Mouse (Mus musculus): Measurements from ENCODE around the gene Atxn10. TPM values are rescaled to one million over a fixed set of nuclear protein-coding genes. Genes with fewer than 3 reads are reported as not detected.

The Atxn10 gene
- polyA plus RNA-seq, 1 experiment from 2014 or later, result 345 TPM

DNA sequence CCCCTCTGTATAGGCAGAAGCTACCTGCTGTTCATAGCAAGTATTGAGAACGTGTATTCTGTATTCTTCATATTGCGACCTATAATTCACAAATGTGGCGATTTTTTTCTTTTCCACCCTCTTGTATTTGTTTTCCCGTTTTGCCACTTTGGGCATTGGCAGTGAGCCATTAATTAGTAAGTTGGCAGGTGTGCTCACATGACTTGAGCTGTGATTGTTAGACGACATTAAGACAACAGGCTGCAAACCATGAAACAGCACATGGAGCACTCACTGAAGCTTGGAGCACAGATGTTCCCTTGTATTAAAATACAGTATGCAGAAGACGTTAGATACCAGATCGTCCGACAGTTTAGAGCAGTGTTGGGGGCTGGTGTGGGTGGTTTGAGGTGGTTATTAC is 120.8 kb downstream of the Atxn10 start:
- no peak overlapping the region for H3K9ac ChIP-seq
- no peaks in the 10 kb centered on the region for H3K4me1 ChIP-seq
- no peak overlapping the region for H3K4me3 ChIP-seq
- no peak overlapping the region for H3K27ac ChIP-seq
- no peak for ATAC-seq (ENCODE audit: insufficient number of reproducible peaks, insufficient read depth, low FRiP score, low TSS enrichment)
- no peak overlapping the region for H3K4me2 ChIP-seq (replicated peaks)
- 88% methylated on average over 8 of the region's 8 CpGs for WGBS
- H3K36me3 ChIP-seq, result peaks cover 17% of the 10 kb centered on the region
- H3K9me3 ChIP-seq, result no peaks in the 10 kb centered on the region
- H3K27me3 ChIP-seq, result no peaks in the 10 kb centered on the region

DNA sequence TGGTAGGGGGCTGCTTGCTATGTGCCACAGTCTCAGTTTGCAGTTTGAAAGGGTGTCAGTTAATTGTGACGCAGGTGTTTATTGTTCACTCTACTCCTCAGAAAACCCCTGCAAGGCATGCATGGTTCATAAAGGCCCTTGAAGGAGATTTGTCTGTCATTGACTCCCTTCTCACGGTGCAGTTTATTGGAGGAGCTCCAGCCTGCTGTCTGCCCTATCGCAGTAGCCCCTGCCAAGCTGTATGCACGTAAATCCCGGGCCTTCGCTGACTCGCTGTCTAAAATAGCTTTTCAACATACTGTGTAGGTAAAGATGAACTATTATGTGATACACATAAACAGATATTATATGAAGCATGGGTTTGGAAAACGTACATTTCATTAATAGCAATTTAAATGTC is 121.8 kb downstream of the Atxn10 start:
- Histone ChIP-seq H3K9ac (no peak overlapping the region), H3K4me2 (replicated peaks) (no peak overlapping the region), H3K36me3 (peaks cover 25% of the 10 kb centered on the region), H3K27me3 (no peaks in the 10 kb centered on the region), H3K9me3 (no peaks in the 10 kb centered on the region), H3K4me3 (no peak overlapping the region), H3K27ac (no peak overlapping the region), H3K4me1 (no peaks in the 10 kb centered on the region)
- WGBS, result 89% methylated on average over 8 of the region's 8 CpGs
- ATAC-seq (ENCODE audit: insufficient number of reproducible peaks, insufficient read depth, low FRiP score, low TSS enrichment), result no peak

DNA sequence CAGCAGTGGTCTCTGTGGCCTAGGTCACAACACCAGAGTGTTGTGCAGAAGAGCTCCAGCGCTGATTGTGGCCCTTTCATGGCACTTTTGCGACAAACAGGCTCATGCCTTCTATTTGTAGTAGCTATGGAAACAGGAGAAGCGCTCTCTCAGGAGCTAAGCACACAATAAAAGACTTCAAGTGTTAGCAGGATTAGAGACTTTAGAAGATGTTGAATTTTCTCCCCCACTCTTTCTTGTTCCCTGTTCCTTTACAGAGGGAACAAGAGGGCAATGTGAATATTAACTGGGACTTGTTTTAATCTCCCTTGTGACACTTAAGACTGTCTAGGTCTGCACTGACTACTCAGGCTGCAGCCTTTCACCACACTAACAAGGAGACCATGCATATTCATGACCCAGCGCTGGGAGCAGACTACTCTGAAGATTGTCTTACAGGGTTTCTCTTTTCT is 122.6 kb downstream of the Atxn10 start:
- H3K9ac ChIP-seq, result no peak overlapping the region
- ATAC-seq (ENCODE audit: insufficient number of reproducible peaks, insufficient read depth, low FRiP score, low TSS enrichment), result no peak
- H3K36me3 ChIP-seq, result peaks cover 33% of the 10 kb centered on the region
- no peak overlapping the region for H3K4me2 ChIP-seq (replicated peaks)
- no peaks in the 10 kb centered on the region for H3K27me3 ChIP-seq
- no peak overlapping the region for H3K27ac ChIP-seq
- H3K4me3 ChIP-seq, result no peak overlapping the region
- 55% methylated on average over 4 of the region's 4 CpGs for WGBS
- no peaks in the 10 kb centered on the region for H3K4me1 ChIP-seq
- no peaks in the 10 kb centered on the region for H3K9me3 ChIP-seq

DNA sequence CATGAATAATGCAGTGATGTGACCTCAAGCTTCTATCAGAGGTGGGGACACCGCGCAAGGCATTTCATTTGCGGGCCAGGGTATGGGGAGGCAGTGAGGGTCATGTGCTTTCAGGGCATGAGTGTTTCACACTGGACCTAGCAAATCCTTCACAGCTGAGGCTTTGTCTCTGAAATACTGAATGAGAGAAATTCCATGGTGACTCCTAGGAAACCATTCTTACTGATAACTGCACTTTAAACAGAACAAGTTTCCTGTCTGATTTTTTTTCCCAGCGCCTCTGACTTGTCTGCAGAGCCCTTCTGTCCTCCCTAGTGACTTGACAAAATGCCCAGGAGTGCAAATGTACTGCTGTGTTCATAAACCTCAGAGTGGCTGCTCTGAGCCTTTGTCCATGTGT is 125.5 kb downstream of the Atxn10 start:
- no peak for ATAC-seq (ENCODE audit: insufficient number of reproducible peaks, insufficient read depth, low FRiP score, low TSS enrichment)
- Histone ChIP-seq H3K4me1 (peaks cover 3% of the 10 kb centered on the region; the same call in 1 of the 2 replicates), H3K9me3 (no peaks in the 10 kb centered on the region), H3K27me3 (no peaks in the 10 kb centered on the region), H3K4me2 (replicated peaks) (no peak overlapping the region), H3K27ac (no peak overlapping the region), H3K9ac (no peak overlapping the region), H3K36me3 (peaks cover 45% of the 10 kb centered on the region), H3K4me3 (no peak overlapping the region)
- 82% methylated on average over 4 of the region's 4 CpGs for WGBS

DNA sequence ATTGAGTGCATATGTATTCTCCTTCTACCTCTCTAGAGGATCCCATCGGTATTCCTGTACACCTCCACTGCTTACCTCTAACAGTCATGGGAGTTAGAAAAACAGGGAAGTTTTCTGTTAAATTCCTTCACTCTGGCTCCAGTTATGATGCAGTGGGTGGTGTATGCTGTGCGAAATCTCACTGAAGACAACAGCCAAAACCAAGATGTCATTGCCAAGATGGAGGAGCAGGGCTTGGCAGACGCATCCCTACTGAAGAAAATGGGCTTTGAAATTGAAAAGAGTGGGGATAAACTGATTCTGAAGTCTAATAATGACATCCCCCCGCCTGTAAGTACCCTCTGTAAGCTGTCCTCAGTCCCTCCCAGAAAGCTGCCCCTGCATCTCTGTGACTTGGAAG is 126.1 kb downstream of the Atxn10 start:
- Histone ChIP-seq H3K27me3 (no peaks in the 10 kb centered on the region), H3K9me3 (no peaks in the 10 kb centered on the region), H3K9ac (no peak overlapping the region), H3K36me3 (peaks cover 47% of the 10 kb centered on the region), H3K27ac (no peak overlapping the region), H3K4me1 (peaks cover 3% of the 10 kb centered on the region; the same call in 1 of the 2 replicates), H3K4me2 (replicated peaks) (no peak overlapping the region), H3K4me3 (no peak overlapping the region)
- 84% methylated on average over 4 of the region's 4 CpGs for WGBS
- ATAC-seq (ENCODE audit: insufficient number of reproducible peaks, insufficient read depth, low FRiP score, low TSS enrichment), result no peak

DNA sequence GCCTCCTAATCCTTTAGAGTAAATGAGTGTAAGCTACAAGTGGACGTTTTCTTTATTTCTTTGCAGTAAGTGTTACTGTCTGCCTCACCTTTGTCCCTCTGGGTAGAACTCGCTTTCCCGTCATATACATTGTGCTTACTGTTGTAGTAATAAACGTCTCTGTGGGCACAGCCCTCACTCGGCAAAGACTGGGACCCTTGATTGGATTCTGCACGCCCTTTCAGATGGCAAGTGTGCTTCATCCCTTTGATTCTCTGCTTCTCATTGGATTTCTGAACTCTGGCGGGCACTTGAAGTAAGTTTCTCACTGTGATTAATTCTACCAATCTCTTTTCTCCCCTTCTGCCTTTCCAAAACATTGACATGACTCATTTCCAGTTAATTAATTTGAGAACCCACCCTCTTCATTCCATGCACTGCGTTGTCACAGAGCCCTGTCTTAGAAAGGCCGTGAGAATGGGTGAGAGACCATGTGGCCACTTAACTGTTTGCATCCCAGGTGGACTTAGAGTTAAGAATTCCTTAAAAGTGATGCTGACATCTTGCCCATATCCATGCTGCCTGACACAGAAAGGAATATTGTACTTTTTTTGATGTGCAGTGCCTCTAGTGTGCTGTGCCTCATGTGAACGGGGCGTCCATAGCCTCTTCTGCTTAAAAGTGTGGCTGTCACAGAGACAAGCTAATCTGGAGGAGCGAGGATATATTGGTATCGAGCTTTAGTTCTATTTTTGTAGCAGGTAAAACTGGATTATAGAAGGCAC is 127.2 kb downstream of the Atxn10 start:
- Histone ChIP-seq H3K9ac (no peak overlapping the region), H3K27me3 (no peaks in the 10 kb centered on the region), H3K27ac (no peak overlapping the region), H3K4me2 (replicated peaks) (no peak overlapping the region), H3K4me1 (peaks cover 3% of the 10 kb centered on the region; the same call in 1 of the 2 replicates), H3K36me3 (peaks cover 50% of the 10 kb centered on the region), H3K4me3 (no peak overlapping the region), H3K9me3 (no peaks in the 10 kb centered on the region)
- no peak for ATAC-seq (ENCODE audit: insufficient number of reproducible peaks, insufficient read depth, low FRiP score, low TSS enrichment)
- 64% methylated on average over 13 of the region's 13 CpGs for WGBS

DNA sequence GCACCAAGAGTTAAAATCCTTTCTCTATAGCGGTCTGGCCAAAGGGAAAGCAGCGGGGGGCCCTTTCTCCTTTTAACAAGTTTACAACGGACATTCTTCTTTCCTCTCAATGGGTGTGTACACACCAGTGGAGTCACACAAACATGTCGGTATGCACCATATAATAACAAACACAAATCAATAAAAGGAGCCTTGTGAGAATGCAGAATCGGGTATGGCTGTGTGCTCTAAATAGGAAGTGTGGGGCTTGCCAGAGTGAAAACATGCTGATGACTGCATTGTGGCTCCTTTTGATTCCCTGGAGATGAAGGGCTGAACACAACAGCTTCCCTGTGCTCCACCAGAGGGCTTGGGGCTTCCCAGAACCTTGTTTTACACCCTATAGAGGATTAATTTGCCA is 128.1 kb downstream of the Atxn10 start:
- no peak for ATAC-seq (ENCODE audit: insufficient number of reproducible peaks, insufficient read depth, low FRiP score, low TSS enrichment)
- Histone ChIP-seq H3K27me3 (no peaks in the 10 kb centered on the region), H3K4me1 (peaks cover 3% of the 10 kb centered on the region; the same call in 1 of the 2 replicates), H3K9me3 (no peaks in the 10 kb centered on the region), H3K36me3 (peaks cover 58% of the 10 kb centered on the region), H3K4me2 (replicated peaks) (no peak overlapping the region), H3K9ac (no peak overlapping the region), H3K27ac (no peak overlapping the region), H3K4me3 (no peak overlapping the region)
- WGBS, result 18% methylated on average over 5 of the region's 5 CpGs

DNA sequence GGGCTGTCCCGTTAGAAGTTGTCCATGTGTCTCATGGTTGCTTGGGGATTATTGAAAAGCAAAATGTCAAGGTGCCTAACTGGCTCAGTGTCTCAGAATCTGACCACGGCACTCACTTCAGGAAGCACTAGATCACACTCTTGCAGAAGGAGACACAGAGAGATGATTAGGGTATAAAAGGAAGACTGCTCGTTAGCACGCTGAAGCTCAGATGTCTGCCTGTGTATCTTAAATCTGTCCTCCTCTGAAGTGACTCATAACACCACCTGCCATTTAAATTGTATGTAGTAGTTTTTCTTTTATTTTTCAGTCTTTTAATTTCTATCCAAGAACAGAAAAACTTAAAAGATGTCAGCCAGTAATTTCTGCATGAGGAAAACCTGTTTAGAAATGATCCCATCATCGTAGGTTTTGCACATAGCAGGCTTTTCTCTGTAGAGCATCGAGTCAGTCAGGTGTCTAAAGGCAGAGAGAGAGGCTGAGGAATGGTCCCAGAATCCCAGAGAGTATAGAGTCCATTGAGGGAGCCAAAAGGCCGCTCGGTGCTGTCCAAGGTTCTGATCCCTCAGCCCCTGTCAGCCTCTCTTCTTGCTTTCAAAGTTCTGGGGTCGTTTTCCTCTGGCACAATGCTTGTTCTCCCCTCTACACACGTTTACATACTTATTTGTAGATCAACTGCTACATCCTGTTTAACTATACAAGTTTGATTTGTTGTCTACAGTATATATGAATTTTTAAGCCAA is 128.9 kb downstream of the Atxn10 start:
- H3K27me3 ChIP-seq, result no peaks in the 10 kb centered on the region
- no peaks in the 10 kb centered on the region for H3K9me3 ChIP-seq
- 55% methylated on average over 10 of the region's 10 CpGs for WGBS
- H3K4me1 ChIP-seq, result peaks cover 3% of the 10 kb centered on the region; the same call in 1 of the 2 replicates
- no peak overlapping the region for H3K27ac ChIP-seq
- H3K4me3 ChIP-seq, result no peak overlapping the region
- no peak for ATAC-seq (ENCODE audit: insufficient number of reproducible peaks, insufficient read depth, low FRiP score, low TSS enrichment)
- no peak overlapping the region for H3K4me2 ChIP-seq (replicated peaks)
- H3K36me3 ChIP-seq, result peaks cover 61% of the 10 kb centered on the region
- no peak overlapping the region for H3K9ac ChIP-seq

DNA sequence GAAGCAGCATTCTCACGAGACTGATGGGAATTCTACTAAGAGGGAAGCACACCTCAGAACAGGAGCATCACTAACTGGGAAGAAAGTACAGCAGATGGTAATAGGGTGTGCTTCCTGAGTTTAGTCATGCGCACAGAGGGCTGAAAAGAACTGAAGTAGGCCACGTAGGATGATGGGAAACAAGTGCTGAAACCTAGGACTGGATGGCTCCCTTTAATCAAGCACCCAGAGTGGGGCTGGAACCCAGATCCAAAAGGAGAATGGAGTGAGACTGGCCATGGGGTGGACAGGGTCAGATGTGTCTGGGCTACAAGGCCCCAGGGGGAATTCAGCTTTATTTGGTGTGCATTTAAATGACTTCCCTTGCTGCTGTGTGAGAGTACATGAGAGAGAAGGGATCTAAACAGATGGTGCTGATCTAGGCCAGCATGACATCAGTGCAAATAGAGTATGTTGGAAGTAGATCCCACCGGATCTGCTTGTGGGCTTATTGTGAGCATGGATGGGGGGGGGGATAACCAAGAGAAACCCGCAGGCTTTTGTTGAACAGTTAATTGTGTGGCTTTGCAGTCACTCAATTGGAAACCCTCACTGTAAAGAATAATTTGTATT is 130.5 kb downstream of the Atxn10 start:
- Histone ChIP-seq H3K27ac (no peak overlapping the region), H3K9me3 (no peaks in the 10 kb centered on the region), H3K4me1 (peaks cover 3% of the 10 kb centered on the region; the same call in 1 of the 2 replicates), H3K36me3 (peaks cover 56% of the 10 kb centered on the region), H3K27me3 (no peaks in the 10 kb centered on the region), H3K9ac (no peak overlapping the region), H3K4me2 (replicated peaks) (no peak overlapping the region), H3K4me3 (no peak overlapping the region)
- no peak for ATAC-seq (ENCODE audit: insufficient number of reproducible peaks, insufficient read depth, low FRiP score, low TSS enrichment)
- WGBS, result 92% methylated on average over 5 of the region's 5 CpGs

DNA sequence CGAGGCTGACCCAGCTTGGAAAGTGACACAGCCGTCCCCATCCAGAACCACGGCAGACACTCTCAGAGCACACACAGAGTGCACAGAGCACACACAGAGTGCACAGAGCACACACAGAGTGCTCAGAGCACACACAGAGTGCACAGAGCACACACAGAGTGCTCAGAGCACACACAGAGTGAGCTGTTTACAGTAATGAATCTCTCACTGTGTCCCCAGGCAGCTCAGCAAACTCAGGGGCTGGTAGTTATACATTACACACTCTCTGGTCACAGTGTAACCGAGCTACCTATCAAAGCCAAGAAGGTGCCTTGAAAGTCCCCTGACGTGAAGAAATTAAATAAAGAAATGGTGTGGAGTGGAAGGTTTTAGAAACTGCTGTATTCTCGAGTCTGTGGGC is 133.4 kb downstream of the Atxn10 start:
- H3K27ac ChIP-seq, result no peak overlapping the region
- ATAC-seq (ENCODE audit: insufficient number of reproducible peaks, insufficient read depth, low FRiP score, low TSS enrichment), result no peak
- no peaks in the 10 kb centered on the region for H3K4me1 ChIP-seq
- no peak overlapping the region for H3K4me2 ChIP-seq (replicated peaks)
- no peak overlapping the region for H3K9ac ChIP-seq
- H3K4me3 ChIP-seq, result no peak overlapping the region
- H3K27me3 ChIP-seq, result no peaks in the 10 kb centered on the region
- H3K36me3 ChIP-seq, result peaks cover 38% of the 10 kb centered on the region
- WGBS, result 91% methylated on average over 6 of the region's 6 CpGs
- no peaks in the 10 kb centered on the region for H3K9me3 ChIP-seq

DNA sequence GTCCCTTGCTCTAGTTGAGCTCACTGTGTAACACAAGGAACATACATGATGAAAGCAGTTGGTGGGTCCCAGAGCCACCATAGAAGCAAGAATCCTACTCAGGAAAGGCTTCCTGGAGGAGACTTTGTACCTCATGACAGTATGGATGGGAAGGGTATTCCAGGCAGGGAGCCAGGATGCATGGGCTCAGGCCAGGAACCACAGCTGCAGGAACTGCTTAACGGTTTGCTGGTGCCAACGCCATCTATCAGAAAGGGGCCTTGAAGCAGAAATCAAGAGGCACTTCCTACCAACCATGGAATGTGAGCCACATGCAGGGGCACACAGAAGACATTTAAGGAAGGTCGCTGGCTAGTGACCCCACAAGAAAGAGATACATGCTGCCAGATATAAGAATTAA is 138.7 kb downstream of the Atxn10 start:
- Histone ChIP-seq H3K27me3 (no peaks in the 10 kb centered on the region), H3K36me3 (0 out of 2 replicates have a peak, but pooled peaks cover 4% of the 10 kb centered on the region), H3K9me3 (no peaks in the 10 kb centered on the region), H3K4me2 (replicated peaks) (no peak overlapping the region), H3K27ac (no peak overlapping the region), H3K4me3 (no peak overlapping the region), H3K9ac (no peak overlapping the region), H3K4me1 (no peaks in the 10 kb centered on the region)
- WGBS, result 85% methylated on average over 3 of the region's 3 CpGs
- ATAC-seq (ENCODE audit: insufficient number of reproducible peaks, insufficient read depth, low FRiP score, low TSS enrichment), result no peak

DNA sequence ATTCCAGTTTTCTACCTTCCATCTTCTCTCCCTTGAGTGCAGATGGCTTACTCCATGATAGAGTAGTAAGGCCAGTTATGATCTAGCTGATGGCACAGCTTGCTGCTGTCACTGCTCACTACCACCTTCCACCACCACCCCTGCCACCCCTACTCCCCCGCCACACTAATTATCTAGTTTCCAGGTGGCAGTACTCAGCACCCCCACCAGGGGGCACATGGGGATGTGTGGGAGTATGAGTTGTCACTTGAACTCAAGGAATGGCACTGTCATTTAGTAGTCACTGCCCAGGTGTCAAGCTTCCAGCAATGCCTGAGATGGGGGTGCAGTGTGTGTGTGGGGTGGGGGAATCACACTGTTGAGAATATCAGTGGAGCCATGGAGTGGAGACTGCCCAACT is 141.5 kb downstream of the Atxn10 start:
- no peak for ATAC-seq (ENCODE audit: insufficient number of reproducible peaks, insufficient read depth, low FRiP score, low TSS enrichment)
- no peak overlapping the region for H3K4me2 ChIP-seq (replicated peaks)
- no peaks in the 10 kb centered on the region for H3K36me3 ChIP-seq
- H3K27me3 ChIP-seq, result no peaks in the 10 kb centered on the region
- no peak overlapping the region for H3K27ac ChIP-seq
- no peaks in the 10 kb centered on the region for H3K4me1 ChIP-seq
- WGBS, result 15% methylated on average over 1 of the region's 1 CpGs
- H3K4me3 ChIP-seq, result no peak overlapping the region
- H3K9me3 ChIP-seq, result no peaks in the 10 kb centered on the region
- no peak overlapping the region for H3K9ac ChIP-seq
